Mouse (Mus musculus) erythroblast, adult 5-6 weeks (primary cell): ENCODE measurements around the gene Hist1h3i. TPM values are rescaled to one million over a fixed set of nuclear protein-coding genes. Genes with fewer than 3 reads are reported as not detected.

Source experiments
- ATAC-seq: replicated peaks from 2 replicates; pipeline ENCODE4 v1.8.0; 2016; ENCODE audit warnings: moderate number of reproducible peaks, mild to moderate bottlenecking, moderate TSS enrichment, inconsistent platforms; ENCODE audit not compliant: poor library complexity, low FRiP score, severe bottlenecking
- total RNA-seq, 2 experiments: library from RNA; stranded (forward) in 1 of 2; stranded (reverse) in 1 of 2; fragments of 150-400 nt in 1 of 2; fragments of 200-764, 138-1000 nt in 1 of 2; gene quantifications; 2 replicates each; pipeline versions ENCODE4 v1.2.3 to v1.2.4; 2015 to 2017; ENCODE audit warnings: low replicate concordance in 2 of 2

Gene Hist1h3i
- total RNA-seq, 2 experiments from 2014 or later = 142 to 143 TPM

DNA sequence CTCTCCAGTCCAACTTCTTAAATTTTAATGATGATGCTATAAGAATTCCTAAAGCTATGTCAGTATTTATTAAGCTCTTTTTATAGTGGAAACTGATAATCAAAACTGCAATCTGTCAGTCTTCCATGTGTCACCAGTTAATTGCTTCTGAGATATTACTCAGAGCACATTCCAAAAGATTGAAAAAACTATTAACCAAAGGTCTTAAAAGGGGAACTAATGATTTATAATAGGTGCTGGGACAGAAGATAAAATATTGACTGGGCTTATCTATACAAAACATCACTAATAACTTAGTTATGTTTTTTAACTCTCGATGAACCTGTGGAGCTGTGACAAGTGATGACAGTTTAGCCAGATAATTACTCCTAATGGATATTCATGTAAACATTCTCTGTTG, 38.2 kb downstream of the Hist1h3i start:
- no peak for ATAC-seq

DNA sequence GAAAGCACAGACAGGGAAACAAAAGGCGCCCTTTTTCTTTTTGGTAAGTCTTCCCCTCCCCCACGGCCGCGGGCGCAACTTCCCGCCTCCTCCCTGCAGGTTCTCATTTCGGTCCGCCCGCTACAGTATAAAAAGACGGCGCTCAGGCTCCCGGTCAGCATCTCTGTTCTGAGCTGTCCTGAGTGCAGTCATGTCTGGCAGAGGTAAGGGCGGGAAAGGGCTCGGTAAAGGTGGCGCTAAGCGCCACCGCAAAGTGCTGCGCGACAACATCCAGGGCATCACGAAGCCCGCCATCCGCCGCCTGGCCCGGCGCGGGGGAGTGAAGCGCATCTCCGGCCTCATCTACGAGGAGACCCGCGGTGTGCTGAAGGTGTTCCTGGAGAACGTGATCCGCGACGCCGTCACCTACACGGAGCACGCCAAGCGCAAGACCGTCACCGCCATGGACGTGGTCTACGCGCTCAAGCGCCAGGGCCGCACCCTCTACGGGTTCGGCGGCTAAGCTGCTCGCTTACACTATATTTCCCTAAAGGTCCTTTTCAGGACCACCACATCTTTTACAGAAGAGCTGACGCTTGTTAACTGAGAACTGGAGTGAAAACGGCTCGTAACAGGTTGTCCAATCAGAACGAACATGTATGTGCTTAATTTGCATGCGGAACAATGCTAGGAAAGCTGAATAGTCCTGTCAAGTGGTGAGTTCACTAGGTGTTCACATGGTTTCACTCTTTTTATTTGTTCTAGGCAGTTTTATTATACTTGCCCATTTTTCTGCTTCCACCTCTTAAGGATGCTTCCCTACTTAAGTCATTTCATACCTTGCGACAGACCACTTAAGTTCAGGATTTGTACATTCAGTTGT, 48.0 kb downstream of the Hist1h3i start, which contains the start of gene Hist1h4j:
Gene Hist1h4j (plus strand): TSS at position 159 of the 862 bp plus-strand sequence.
- peak; percentile 85 for ATAC-seq

DNA sequence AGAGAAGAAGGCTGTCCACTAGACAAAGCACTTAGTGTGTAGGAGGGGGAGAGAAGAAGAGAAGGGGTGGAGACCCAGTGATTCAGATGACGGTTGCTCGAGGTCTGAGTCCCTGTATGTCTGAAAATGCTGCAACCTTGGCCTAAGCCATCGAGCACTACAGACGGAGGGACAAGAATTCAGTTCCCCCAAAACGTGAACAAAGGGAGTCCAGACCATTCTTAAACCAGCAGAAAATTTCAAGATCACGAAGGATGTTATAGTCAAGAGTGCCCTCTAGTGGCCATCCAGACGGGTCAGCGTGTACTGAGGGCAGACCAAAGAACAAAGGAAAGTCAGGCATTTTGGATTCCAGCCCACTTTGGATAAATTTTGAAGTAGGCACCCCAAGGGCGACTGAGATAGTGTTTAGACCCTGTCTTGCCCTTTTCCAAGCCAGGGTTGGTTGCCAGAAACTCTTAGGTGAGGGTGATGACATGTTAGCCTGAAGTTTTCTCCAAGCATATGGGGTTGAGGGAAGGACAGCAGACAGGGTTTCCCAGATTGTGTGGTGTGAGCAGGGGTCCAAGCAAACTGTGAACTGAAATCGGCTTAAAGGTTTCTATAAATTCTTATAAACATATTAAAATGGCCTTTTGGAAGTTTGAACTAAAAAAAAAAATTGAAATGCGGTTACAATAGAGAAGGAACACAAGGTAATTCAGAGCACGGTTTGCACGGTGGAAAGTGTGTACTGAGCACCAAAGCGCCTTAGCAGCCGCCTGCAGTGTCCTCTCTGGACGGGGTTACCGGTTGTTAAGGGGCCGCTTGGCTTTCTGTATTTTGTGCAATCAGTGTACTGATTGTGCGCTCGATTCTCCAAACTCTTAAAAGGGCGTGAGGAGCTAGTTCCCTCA, 48.9 kb downstream of the Hist1h3i start:
- ATAC-seq = peak; percentile 66

DNA sequence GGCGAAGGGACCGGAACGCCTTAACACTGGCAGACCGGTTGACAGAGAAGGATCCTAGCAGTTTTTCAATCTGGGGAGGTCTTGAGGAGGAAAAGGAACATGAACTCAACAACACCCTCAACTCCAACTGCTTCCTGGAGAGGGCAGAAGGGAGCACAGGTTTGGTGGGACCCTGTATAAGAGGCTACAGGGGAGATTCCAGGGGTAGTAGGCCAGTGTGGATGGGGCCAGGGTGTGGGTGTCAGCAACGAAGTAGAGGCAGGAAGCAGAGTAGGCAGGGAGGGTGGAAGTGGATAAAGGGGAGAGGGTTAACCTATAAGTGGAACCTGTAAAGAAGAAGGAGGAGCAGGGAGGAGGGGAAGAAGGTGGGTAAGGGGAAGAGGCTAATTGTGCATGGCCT, 49.7 kb downstream of the Hist1h3i start:
- ATAC-seq = no peak

Other genes starting within 250 kb of the Hist1h3i start
- not detected in 2 replicates for gene Olfr1366, start 240.6 kb downstream of the Hist1h3i start, total RNA-seq (2015; ENCODE audit: low replicate concordance)
- gene Olfr1366, start 240.6 kb downstream of the Hist1h3i start, total RNA-seq (2017; ENCODE audit: low replicate concordance) = not detected in 2 replicates
- gene Olfr1535, start 223.5 kb downstream of the Hist1h3i start, total RNA-seq (2015; ENCODE audit: low replicate concordance) = not detected in 2 replicates
- 0.84 TPM in 1 of 2 replicates, not detected in the other for gene Olfr1535, start 223.5 kb downstream of the Hist1h3i start, total RNA-seq (2017; ENCODE audit: low replicate concordance)
- not detected in 2 replicates for gene Olfr1364, start 201.6 kb downstream of the Hist1h3i start, total RNA-seq (2015; ENCODE audit: low replicate concordance)
- not detected in 2 replicates for gene Olfr1364, start 201.6 kb downstream of the Hist1h3i start, total RNA-seq (2017; ENCODE audit: low replicate concordance)
- gene Olfr1362, start 169.3 kb downstream of the Hist1h3i start, total RNA-seq (2015; ENCODE audit: low replicate concordance) = not detected in 2 replicates
- not detected in 2 replicates for gene Olfr1362, start 169.3 kb downstream of the Hist1h3i start, total RNA-seq (2017; ENCODE audit: low replicate concordance)
- not detected in 2 replicates for gene Olfr11, start 140.9 kb downstream of the Hist1h3i start, total RNA-seq (2015; ENCODE audit: low replicate concordance)
- gene Olfr11, start 140.9 kb downstream of the Hist1h3i start, total RNA-seq (2017; ENCODE audit: low replicate concordance) = not detected in 2 replicates
- gene Olfr1361, start 120.0 kb downstream of the Hist1h3i start, total RNA-seq (2015; ENCODE audit: low replicate concordance) = not detected in 2 replicates
- gene Olfr1361, start 120.0 kb downstream of the Hist1h3i start, total RNA-seq (2017; ENCODE audit: low replicate concordance) = not detected in 2 replicates
- gene Olfr1360, start 106.0 kb downstream of the Hist1h3i start, total RNA-seq (2015; ENCODE audit: low replicate concordance) = not detected in 2 replicates
- gene Olfr1360, start 106.0 kb downstream of the Hist1h3i start, total RNA-seq (2017; ENCODE audit: low replicate concordance) = not detected in 2 replicates
- not detected in 2 replicates for gene Olfr1359, start 85.3 kb downstream of the Hist1h3i start, total RNA-seq (2015; ENCODE audit: low replicate concordance)
- 0.34 and 0.42 TPM in 2 replicates for gene Olfr1359, start 85.3 kb downstream of the Hist1h3i start, total RNA-seq (2017; ENCODE audit: low replicate concordance)
- 91.5 and 110 TPM in 2 replicates for gene Hist1h2bl, start 67.2 kb downstream of the Hist1h3i start, total RNA-seq (2015; ENCODE audit: low replicate concordance)
- 213 and 268 TPM in 2 replicates for gene Hist1h2bl, start 67.2 kb downstream of the Hist1h3i start, total RNA-seq (2017; ENCODE audit: low replicate concordance)
- 6.1 TPM in 1 of 2 replicates, not detected in the other for gene Hist1h2ai, start 66.9 kb downstream of the Hist1h3i start, total RNA-seq (2015; ENCODE audit: low replicate concordance)
- 1,027 and 1,342 TPM in 2 replicates for gene Hist1h2ai, start 66.9 kb downstream of the Hist1h3i start, total RNA-seq (2017; ENCODE audit: low replicate concordance)
- 16.7 TPM in 1 of 2 replicates, not detected in the other for gene Hist1h3h, start 65.7 kb downstream of the Hist1h3i start, total RNA-seq (2015; ENCODE audit: low replicate concordance)
- 69.1 and 159 TPM in 2 replicates for gene Hist1h3h, start 65.7 kb downstream of the Hist1h3i start, total RNA-seq (2017; ENCODE audit: low replicate concordance)
- 65.8 and 82.8 TPM in 2 replicates for gene Hist1h2bm, start 61.3 kb downstream of the Hist1h3i start, total RNA-seq (2015; ENCODE audit: low replicate concordance)
- 254 and 277 TPM in 2 replicates for gene Hist1h2bm, start 61.3 kb downstream of the Hist1h3i start, total RNA-seq (2017; ENCODE audit: low replicate concordance)
- gene Hist1h4j, start 48.3 kb downstream of the Hist1h3i start, total RNA-seq (2015; ENCODE audit: low replicate concordance) = not detected in 2 replicates
- 148 and 152 TPM in 2 replicates for gene Hist1h4j, start 48.3 kb downstream of the Hist1h3i start, total RNA-seq (2017; ENCODE audit: low replicate concordance)
- gene Hist1h4k, start 32.9 kb downstream of the Hist1h3i start, total RNA-seq (2015; ENCODE audit: low replicate concordance) = 10.4 and 16.9 TPM in 2 replicates
- gene Hist1h4k, start 32.9 kb downstream of the Hist1h3i start, total RNA-seq (2017; ENCODE audit: low replicate concordance) = 714 and 903 TPM in 2 replicates
- 39.2 and 75.4 TPM in 2 replicates for gene Hist1h2ak, start 29.5 kb downstream of the Hist1h3i start, total RNA-seq (2015; ENCODE audit: low replicate concordance)
- gene Hist1h2ak, start 29.5 kb downstream of the Hist1h3i start, total RNA-seq (2017; ENCODE audit: low replicate concordance) = 730 and 899 TPM in 2 replicates
- 229 and 365 TPM in 2 replicates for gene Hist1h2bn, start 29.2 kb downstream of the Hist1h3i start, total RNA-seq (2015; ENCODE audit: low replicate concordance)
- 952 and 1,236 TPM in 2 replicates for gene Hist1h2bn, start 29.2 kb downstream of the Hist1h3i start, total RNA-seq (2017; ENCODE audit: low replicate concordance)
- gene Hist1h1b, start 2.7 kb downstream of the Hist1h3i start, total RNA-seq (2015; ENCODE audit: low replicate concordance) = 491 and 530 TPM in 2 replicates
- gene Hist1h1b, start 2.7 kb downstream of the Hist1h3i start, total RNA-seq (2017; ENCODE audit: low replicate concordance) = 1,333 and 2,653 TPM in 2 replicates
- not detected in 2 replicates for gene Hist1h2an, start 3.8 kb upstream of the Hist1h3i start, total RNA-seq (2015; ENCODE audit: low replicate concordance)
- gene Hist1h2an, start 3.8 kb upstream of the Hist1h3i start, total RNA-seq (2017; ENCODE audit: low replicate concordance) = 456 and 497 TPM in 2 replicates
- 4.4 and 5.8 TPM in 2 replicates for gene Hist1h2bp, start 4.1 kb upstream of the Hist1h3i start, total RNA-seq (2015; ENCODE audit: low replicate concordance)
- 33.7 and 47.3 TPM in 2 replicates for gene Hist1h2bp, start 4.1 kb upstream of the Hist1h3i start, total RNA-seq (2017; ENCODE audit: low replicate concordance)
- gene Hist1h2bq, start 26.8 kb upstream of the Hist1h3i start, total RNA-seq (2015; ENCODE audit: low replicate concordance) = 197 and 261 TPM in 2 replicates
- gene Hist1h2bq, start 26.8 kb upstream of the Hist1h3i start, total RNA-seq (2017; ENCODE audit: low replicate concordance) = 24.3 and 156 TPM in 2 replicates
- gene Hist1h2ao, start 27.1 kb upstream of the Hist1h3i start, total RNA-seq (2015; ENCODE audit: low replicate concordance) = 63.1 and 86.1 TPM in 2 replicates
- 517 TPM in 1 of 2 replicates, not detected in the other for gene Hist1h2ao, start 27.1 kb upstream of the Hist1h3i start, total RNA-seq (2017; ENCODE audit: low replicate concordance)
- gene Hist1h4m, start 28.4 kb upstream of the Hist1h3i start, total RNA-seq (2015; ENCODE audit: low replicate concordance) = 71.7 and 77.6 TPM in 2 replicates
- 860 and 1,014 TPM in 2 replicates for gene Hist1h4m, start 28.4 kb upstream of the Hist1h3i start, total RNA-seq (2017; ENCODE audit: low replicate concordance)
- gene Hist1h4n, start 48.8 kb upstream of the Hist1h3i start, total RNA-seq (2015; ENCODE audit: low replicate concordance) = 6.9 and 21.5 TPM in 2 replicates
- gene Hist1h4n, start 48.8 kb upstream of the Hist1h3i start, total RNA-seq (2017; ENCODE audit: low replicate concordance) = 699 and 712 TPM in 2 replicates
- gene Hist1h2ap, start 50.1 kb upstream of the Hist1h3i start, total RNA-seq (2015; ENCODE audit: low replicate concordance) = 40.2 and 52.7 TPM in 2 replicates
- gene Hist1h2ap, start 50.1 kb upstream of the Hist1h3i start, total RNA-seq (2017; ENCODE audit: low replicate concordance) = 924 and 2,814 TPM in 2 replicates
- gene Hist1h2br, start 50.4 kb upstream of the Hist1h3i start, total RNA-seq (2015; ENCODE audit: low replicate concordance) = 215 and 279 TPM in 2 replicates
- gene Hist1h2br, start 50.4 kb upstream of the Hist1h3i start, total RNA-seq (2017; ENCODE audit: low replicate concordance) = 157 and 261 TPM in 2 replicates
- gene Zfp184, start 161.7 kb upstream of the Hist1h3i start, total RNA-seq (2015; ENCODE audit: low replicate concordance) = 0.19 and 2.9 TPM in 2 replicates
- gene Zfp184, start 161.7 kb upstream of the Hist1h3i start, total RNA-seq (2017; ENCODE audit: low replicate concordance) = 0.34 and 2.5 TPM in 2 replicates
- not detected in 2 replicates for gene Pom121l2, start 197.8 kb upstream of the Hist1h3i start, total RNA-seq (2015; ENCODE audit: low replicate concordance)
- gene Pom121l2, start 197.8 kb upstream of the Hist1h3i start, total RNA-seq (2017; ENCODE audit: low replicate concordance) = not detected in 2 replicates
- 2.7 and 6.3 TPM in 2 replicates for gene Prss16, start 226.4 kb upstream of the Hist1h3i start, total RNA-seq (2015; ENCODE audit: low replicate concordance)
- 1.8 and 2.2 TPM in 2 replicates for gene Prss16, start 226.4 kb upstream of the Hist1h3i start, total RNA-seq (2017; ENCODE audit: low replicate concordance)